15 mouse cellular contexts compared by ENCODE assay signal in the genomic region with DNA sequence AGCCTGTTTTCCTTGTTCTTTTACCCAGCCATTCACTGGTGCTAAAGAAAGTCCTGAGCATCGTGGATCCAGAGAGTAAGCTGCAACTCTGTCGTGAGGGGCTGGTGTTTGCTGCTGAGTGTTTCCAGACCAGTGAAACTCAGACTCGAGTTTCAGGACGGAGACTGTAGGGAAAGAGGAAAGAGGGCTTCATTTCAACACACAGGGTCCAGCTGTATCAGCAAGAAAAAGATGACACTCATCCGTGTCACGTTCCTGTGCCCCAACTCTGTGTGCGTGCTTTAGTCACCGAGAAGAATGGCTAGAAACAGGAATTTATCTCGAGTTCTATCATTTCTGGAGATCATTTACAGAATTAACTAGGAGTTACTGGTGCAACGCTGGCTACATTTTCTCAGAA. TPM values are rescaled to one million over a fixed set of nuclear protein-coding genes. Genes with fewer than 3 reads are reported as not detected.
A peak's percentile ranks its signal among the peaks of the same experiment; 100 is the strongest.
DNase-seq lines count a peak whose midpoint lies in the region; ATAC-seq and TF ChIP-seq lines count a peak whose summit lies in the region.
"Had no signal": no experiment of that assay in that cellular context is flagged by ENCODE, and none has a peak within 500 bp of the region (broad histone marks: within the 10 kb centered on the region; RNA-seq: fewer than 3 reads in every experiment).

No protein-coding gene starts in this region.

- no peak for ATAC-seq in liver, embryonic 15.5 days (ENCODE audit: insufficient read depth)
- ATAC-seq: forebrain, embryonic 13.5 days had no signal

- H3K9ac ChIP-seq in liver, embryonic 15.5 days = no peak overlapping the region
- H3K9ac ChIP-seq: forebrain, embryonic 13.5 days; hindbrain, embryonic 15.5 days; midbrain, embryonic 12.5 days had no signal

- DNase-seq in kidney, adult 9 months = peak; percentile 28
- DNase-seq in kidney, postnatal 4 days = no peak
- no peak for DNase-seq in spleen, adult 2 months (ENCODE audit: low read depth in 1 of 2, low spot score in 2 of 2)
- no peak for DNase-seq in spleen, postnatal 36 days (ENCODE audit: low spot score in 2 of 2)
- no peak for DNase-seq in left cerebral cortex, postnatal 10 days (ENCODE audit: extremely low spot score in 1 of 2, low spot score in 2 of 2)
- DNase-seq in MN1 (ENCODE audit: low spot score) = no peak
- DNase-seq: adrenal gland, postnatal 14 days; cerebellum, postnatal 10 days; heart, adult 18-20 months; left cerebral cortex, postnatal 4 days had no signal

- no peaks in the 10 kb centered on the region for H3K27me3 ChIP-seq in spleen, adult 2 months (ENCODE audit: control insufficient read depth, insufficient read depth, low read length)
- H3K27me3 ChIP-seq in liver, embryonic 15.5 days = no peaks in the 10 kb centered on the region
- H3K27me3 ChIP-seq: forebrain, embryonic 13.5 days; hindbrain, embryonic 15.5 days; midbrain, embryonic 12.5 days had no signal

- no peak for TF ChIP-seq POLR2A in spleen, adult 2 months (IDR thresholded peaks at IDR 0.05; ENCODE audit: low read depth, low read length)

- 0 out of 2 replicates have a peak overlapping the region, but pooled peaks have one; percentile 6 for H3K4me2 ChIP-seq in liver, embryonic 15.5 days
- H3K4me2 ChIP-seq: forebrain, embryonic 13.5 days; hindbrain, embryonic 15.5 days; midbrain, embryonic 12.5 days had no signal

- intact Hi-C loops in left cerebral cortex, postnatal 10 days (cut with DNase I) = no loop called here

- no peak overlapping the region for H3K4me3 ChIP-seq in spleen, adult 2 months (ENCODE audit: extremely low read depth, insufficient read depth, insufficient read length)
- no peak overlapping the region for H3K4me3 ChIP-seq in liver, embryonic 15.5 days (replicated peaks)
- H3K4me3 ChIP-seq: forebrain, embryonic 13.5 days; hindbrain, embryonic 15.5 days; midbrain, embryonic 12.5 days; myocyte had no signal

- no peak for TF ChIP-seq CTCF in spleen, adult 2 months (IDR thresholded peaks at IDR 0.05; ENCODE audit: extremely low read depth, insufficient read depth, insufficient read length, insufficient replicate concordance)

- peaks cover 35% of the 10 kb centered on the region for H3K4me1 ChIP-seq in spleen, adult 2 months (ENCODE audit: control insufficient read depth, insufficient read depth, insufficient read length)
- peaks cover 22% of the 10 kb centered on the region for H3K4me1 ChIP-seq in liver, embryonic 15.5 days (replicated peaks)
- H3K4me1 ChIP-seq: forebrain, embryonic 13.5 days; hindbrain, embryonic 15.5 days; midbrain, embryonic 12.5 days had no signal

- no peaks in the 10 kb centered on the region for H3K36me3 ChIP-seq in spleen, adult 2 months (ENCODE audit: control insufficient read depth, insufficient read depth, low read length)
- H3K36me3 ChIP-seq in liver, embryonic 15.5 days (replicated peaks) = no peaks in the 10 kb centered on the region
- H3K36me3 ChIP-seq: hindbrain, embryonic 15.5 days; midbrain, embryonic 12.5 days had no signal

- WGBS in spleen, adult 2 months = 59% methylated on average over 10 of the region's 10 CpGs
- WGBS in liver, embryonic 15.5 days (ENCODE audit: insufficient replicate concordance) = 18% methylated on average over 10 of the region's 10 CpGs

- H3K9me3 ChIP-seq in liver, embryonic 15.5 days (replicated peaks) = no peaks in the 10 kb centered on the region
- H3K9me3 ChIP-seq: forebrain, embryonic 13.5 days; hindbrain, embryonic 15.5 days; midbrain, embryonic 12.5 days had no signal

- peak overlapping the region; percentile 44 for H3K27ac ChIP-seq in spleen, adult 2 months (ENCODE audit: insufficient read depth, low read length)
- peak overlapping the region; percentile 10; the same call in 1 of the 2 replicates for H3K27ac ChIP-seq in liver, embryonic 15.5 days (replicated peaks)
- H3K27ac ChIP-seq: forebrain, embryonic 13.5 days; hindbrain, embryonic 15.5 days; midbrain, embryonic 12.5 days had no signal

RNA-seq across cellular contexts. Expression of gene Ric1, which starts 33.7 kb away (rescaled TPM):
- 6.7 and 8.4 TPM in 2 replicates for polyA plus RNA-seq in spleen, adult 2 months (2012; rRNA removed)
- 2.7 TPM in 2 replicates for polyA plus RNA-seq in liver, embryonic 15.5 days (2015; fragmentation: Nextera tagmentation; extraction: Ambion mirVana)
- 10 to 100 TPM; 38.8 to 39.4 TPM for total RNA-seq in left cerebral cortex, postnatal 10 days (2021)
